Mouse (Mus musculus): ENCODE data around the gene Focad.

DNA sequence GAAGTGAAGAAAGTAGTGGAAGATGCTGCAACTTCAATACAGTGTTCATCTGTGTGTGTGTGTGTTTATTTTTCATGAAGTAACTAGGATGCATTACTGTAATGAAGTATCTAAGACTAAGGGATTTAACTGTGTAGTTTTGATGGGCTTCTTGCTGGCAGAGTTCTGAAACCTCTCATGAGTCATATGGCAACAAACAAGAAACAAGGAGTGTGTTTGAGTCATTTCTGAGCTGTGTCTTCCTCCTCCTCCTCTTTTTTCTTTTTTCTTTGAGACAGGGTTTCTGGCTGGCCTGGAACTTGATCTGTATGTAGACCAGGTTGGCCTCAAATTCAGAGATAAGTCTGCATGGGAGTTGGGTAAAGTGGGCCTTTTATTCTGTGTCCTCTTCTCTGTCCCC is 25.7 kb downstream of the Focad start:
- TF ChIP-seq CTCF (IDR thresholded peaks at IDR 0.05; ENCODE audit: control insufficient read depth, insufficient read depth, low read length) (no peak), POLR2A (IDR thresholded peaks at IDR 0.05; ENCODE audit: borderline replicate concordance, control insufficient read depth, low read depth, low read length) (no peak)
